Comparison of ENCODE assay signal across 21 mouse cellular contexts in genomic region chr3:124548898-124549297, GRCm38 (mm10). TPM values are rescaled to one million over a fixed set of nuclear protein-coding genes. Genes with fewer than 3 reads are reported as not detected.
DNase-seq lines count a peak whose midpoint lies in the region; ATAC-seq and TF ChIP-seq lines count a peak whose summit lies in the region.
"Had no signal": no experiment of that assay in that cellular context is flagged by ENCODE, and none has a peak within 500 bp of the region (broad histone marks: within the 10 kb centered on the region; RNA-seq: fewer than 3 reads in every experiment).

No protein-coding gene starts in this region.

- ATAC-seq in kidney, embryonic 16.5 days (ENCODE audit: low FRiP score, low TSS enrichment): peak; percentile 15; the same call in 1 of the 2 replicates
- ATAC-seq in hindbrain, postnatal 0 days: no peak
- ATAC-seq in heart, embryonic 11.5 days (replicated peaks; ENCODE audit: insufficient number of reproducible peaks, low FRiP score, low TSS enrichment): no peak
- ATAC-seq: midbrain, embryonic 15.5 days had no signal

- no peaks in the 10 kb centered on the region for H3K4me1 ChIP-seq in kidney, embryonic 16.5 days (ENCODE audit: insufficient read depth, low read length)
- H3K4me1 ChIP-seq in hindbrain, postnatal 0 days (ENCODE audit: insufficient read depth, low read length): no peaks in the 10 kb centered on the region
- H3K4me1 ChIP-seq in heart, embryonic 11.5 days (ENCODE audit: control insufficient read depth, insufficient read depth, low read length): no peaks in the 10 kb centered on the region
- H3K4me1 ChIP-seq: embryonic facial prominence, embryonic 13.5 days; midbrain, embryonic 15.5 days had no signal

- H3K4me2 ChIP-seq in kidney, embryonic 16.5 days (replicated peaks; ENCODE audit: low read depth, low read length): no peak overlapping the region
- peak overlapping the region; percentile 19; the same call in 1 of the 2 replicates for H3K4me2 ChIP-seq in hindbrain, postnatal 0 days (ENCODE audit: low read depth, low read length)
- no peak overlapping the region for H3K4me2 ChIP-seq in heart, embryonic 11.5 days
- H3K4me2 ChIP-seq: embryonic facial prominence, embryonic 13.5 days; liver, embryonic 11.5 days; midbrain, embryonic 15.5 days had no signal

- H3K9me3 ChIP-seq in kidney, embryonic 16.5 days (ENCODE audit: low read length): no peaks in the 10 kb centered on the region
- H3K9me3 ChIP-seq in hindbrain, postnatal 0 days (ENCODE audit: low read length): no peaks in the 10 kb centered on the region
- no peaks in the 10 kb centered on the region for H3K9me3 ChIP-seq in heart, embryonic 11.5 days (replicated peaks; ENCODE audit: control insufficient read depth, low read length)
- H3K9me3 ChIP-seq: embryonic facial prominence, embryonic 13.5 days; midbrain, embryonic 15.5 days had no signal

- TF ChIP-seq CTCF in hindbrain, postnatal 0 days (IDR thresholded peaks at IDR 0.05; ENCODE audit: low read depth): no peak

- DNase-seq in embryo, embryonic 10 days (ENCODE audit: low spot score): peak; percentile 9
- no peak for DNase-seq in embryo, embryonic 9.5 days (ENCODE audit: extremely low spot score)
- DNase-seq in kidney, adult 8-10 months: no peak
- peak; percentile 10 for DNase-seq in brain, adult 2 months (ENCODE audit: low read depth, low spot score)
- peak; percentile 63 for DNase-seq in hindbrain, postnatal 0 days (ENCODE audit: low spot score)
- no peak for DNase-seq in heart, adult 9 months (ENCODE audit: low spot score in 2 of 2)
- DNase-seq: adrenal gland, postnatal 14 days; cerebellum, adult 11-12 months; heart, adult 18-20 months; kidney, adult 11 months; lung, postnatal 14 days; right cerebral cortex, postnatal 25 days had no signal

- no peak overlapping the region for H3K4me3 ChIP-seq in kidney, embryonic 16.5 days (ENCODE audit: low read length)
- H3K4me3 ChIP-seq in hindbrain, postnatal 0 days (ENCODE audit: low read length): no peak overlapping the region
- no peak overlapping the region for H3K4me3 ChIP-seq in heart, embryonic 11.5 days (ENCODE audit: low read depth, low read length)
- H3K4me3 ChIP-seq: embryonic facial prominence, embryonic 13.5 days; midbrain, embryonic 15.5 days had no signal

- H3K27me3 ChIP-seq in kidney, embryonic 16.5 days (ENCODE audit: insufficient read depth, low read length): no peaks in the 10 kb centered on the region
- H3K27me3 ChIP-seq in hindbrain, postnatal 0 days (ENCODE audit: insufficient read depth, low read length): no peaks in the 10 kb centered on the region
- no peaks in the 10 kb centered on the region for H3K27me3 ChIP-seq in heart, embryonic 11.5 days (ENCODE audit: control insufficient read depth, insufficient read depth, low read length)
- H3K27me3 ChIP-seq: embryonic facial prominence, embryonic 13.5 days; midbrain, embryonic 15.5 days had no signal

- no peaks in the 10 kb centered on the region for H3K36me3 ChIP-seq in kidney, embryonic 16.5 days (ENCODE audit: insufficient read depth, low read length)
- no peaks in the 10 kb centered on the region for H3K36me3 ChIP-seq in hindbrain, postnatal 0 days (ENCODE audit: insufficient read depth, low read length)
- no peaks in the 10 kb centered on the region for H3K36me3 ChIP-seq in heart, embryonic 11.5 days (ENCODE audit: control insufficient read depth, insufficient read depth, low read length)
- H3K36me3 ChIP-seq: embryonic facial prominence, embryonic 13.5 days; midbrain, embryonic 15.5 days had no signal

- no peak overlapping the region for H3K27ac ChIP-seq in kidney, embryonic 16.5 days (ENCODE audit: low read length)
- H3K27ac ChIP-seq in hindbrain, postnatal 0 days: no peak overlapping the region
- no peak overlapping the region for H3K27ac ChIP-seq in heart, embryonic 11.5 days (ENCODE audit: low read depth, low read length)
- H3K27ac ChIP-seq: embryonic facial prominence, embryonic 13.5 days; midbrain, embryonic 15.5 days had no signal

- 31% methylated on average over 10 of the region's 10 CpGs for WGBS in kidney, embryonic 16.5 days
- 67% methylated on average over 10 of the region's 10 CpGs for WGBS in hindbrain, postnatal 0 days
- 85% methylated on average over 10 of the region's 10 CpGs for WGBS in heart, embryonic 11.5 days (ENCODE audit: insufficient replicate concordance)

- H3K9ac ChIP-seq in kidney, embryonic 16.5 days (replicated peaks; ENCODE audit: low read length): no peak overlapping the region
- no peak overlapping the region for H3K9ac ChIP-seq in hindbrain, postnatal 0 days (replicated peaks; ENCODE audit: low read length)
- H3K9ac ChIP-seq in heart, embryonic 11.5 days (ENCODE audit: low read depth, low read length): no peak overlapping the region
- H3K9ac ChIP-seq: embryonic facial prominence, embryonic 13.5 days; midbrain, embryonic 15.5 days had no signal

RNA-seq across cellular contexts. Expression of gene 1700003H04Rik, which starts 32.0 kb away (rescaled TPM):
- not detected in 2 replicates for polyA plus RNA-seq in kidney, embryonic 16.5 days (2015; fragmentation: Nextera tagmentation; extraction: Ambion mirVana)
- total RNA-seq in hindbrain, postnatal 0 days (2014; rRNA removed): not detected in 2 replicates
- polyA plus RNA-seq in hindbrain, postnatal 0 days (2015; fragmentation: Nextera tagmentation; extraction: Ambion mirVana): not detected in 2 replicates
- polyA plus RNA-seq in heart, embryonic 11.5 days (2014; fragmentation: Nextera tagmentation; extraction: Ambion mirVana): not detected in 2 replicates
- total RNA-seq: adrenal gland, postnatal 14 days; ES-E14; heart, adult 18-20 months; heart, postnatal 25 days; left cerebral cortex, adult 8-10 months had no signal
- polyA plus RNA-seq: embryonic facial prominence, embryonic 13.5 days; liver, embryonic 11.5 days; midbrain, embryonic 15.5 days; thymus, postnatal 0 days had no signal

Comparison
In these comparisons a context has a peak if more than half of its experiments do, and no peak if none do; other contexts are left out.
1. DNase-seq: peak in embryo, embryonic 10 days (single experiment), brain, adult 2 months (single experiment) and hindbrain, postnatal 0 days (single experiment); none in embryo, embryonic 9.5 days (single experiment), kidney, adult 8-10 months (0 of 2) and heart, adult 9 months (0 of 2).